Mouse (Mus musculus) left cerebral cortex, postnatal 4 days (tissue): ENCODE data around the gene Secisbp2l. TPM values are rescaled to one million over a fixed set of nuclear protein-coding genes. Genes with fewer than 3 reads are reported as not detected.

ENCODE experiments used
- DNase-seq: peaks from one replicate; pipeline ENCODE4 v3.0.0-alpha.2; 2022
- intact Hi-C: fragments of 180-260 bp; cut with DNase I; formaldehyde crosslinking; loops from one replicate; pipeline ENCODE4 v1.15.1; 2025
- total RNA-seq, 2 experiments: library from RNA; stranded (reverse); gene quantifications; 2 replicates each; pipeline ENCODE4 v1.2.3; 2021

Gene Secisbp2l
- 10 to 100 TPM; 79.1 to 79.8 TPM for total RNA-seq

- intact Hi-C loops, result no loop called here
- peak; percentile 93 for DNase-seq
Observed at GRCm38 (mm10) chr2:125782719-125783109, at the start of gene Secisbp2l. TSS of gene Secisbp2l (minus strand) at chr2:125782870.

- DNase-seq, result no peak
- intact Hi-C loops, result loop anchor here (5.0 kb wide), 1 partner anchor 63 kb away; no protein-coding TSS in a partner anchor
Observed at GRCm38 (mm10) chr2:125829924-125830323, 47.3 kb upstream of the Secisbp2l start.

GRCm38 (mm10) chr2:125827898-125828297, 45.2 kb upstream of the Secisbp2l start:
- DNase-seq, result no peak

GRCm38 (mm10) chr2:125826201-125826600, 43.5 kb upstream of the Secisbp2l start:
- intact Hi-C loops, result no loop called here
- DNase-seq, result no peak

More at GRCm38 (mm10) chr2:125827898-125828297, 45.2 kb upstream of the Secisbp2l start:
- intact Hi-C loops, result no loop called here

GRCm38 (mm10) chr2:125820397-125820796, 37.7 kb upstream of the Secisbp2l start:
- intact Hi-C loops, result no loop called here
- no peak for DNase-seq

GRCm38 (mm10) chr2:125813972-125814595, 31.4 kb upstream of the Secisbp2l start:
- no peak for DNase-seq
- intact Hi-C loops, result no loop called here

- no peak for DNase-seq
- intact Hi-C loops, result no loop called here
Observed at GRCm38 (mm10) chr2:125811332-125811731, 28.7 kb upstream of the Secisbp2l start.

- intact Hi-C loops, result no loop called here
Observed at GRCm38 (mm10) chr2:125809551-125809950, 26.9 kb upstream of the Secisbp2l start.

GRCm38 (mm10) chr2:125805826-125806225, 23.2 kb upstream of the Secisbp2l start:
- intact Hi-C loops, result no loop called here
- DNase-seq, result no peak

More at GRCm38 (mm10) chr2:125809551-125809950, 26.9 kb upstream of the Secisbp2l start:
- no peak for DNase-seq

GRCm38 (mm10) chr2:125801947-125802346, 19.3 kb upstream of the Secisbp2l start:
- no peak for DNase-seq
- intact Hi-C loops, result no loop called here

GRCm38 (mm10) chr2:125801038-125801437, 18.4 kb upstream of the Secisbp2l start:
- DNase-seq, result no peak
- intact Hi-C loops, result no loop called here

- intact Hi-C loops, result no loop called here
- peak; percentile 12 for DNase-seq
Observed at GRCm38 (mm10) chr2:125800428-125800827, 17.8 kb upstream of the Secisbp2l start.

- intact Hi-C loops, result no loop called here
- no peak for DNase-seq
Observed at GRCm38 (mm10) chr2:125797872-125798271, 15.2 kb upstream of the Secisbp2l start.

- DNase-seq, result no peak
- intact Hi-C loops, result no loop called here
Observed at GRCm38 (mm10) chr2:125795118-125795517, 12.4 kb upstream of the Secisbp2l start.

- intact Hi-C loops, result no loop called here
- DNase-seq, result no peak
Observed at GRCm38 (mm10) chr2:125794166-125794565, 11.5 kb upstream of the Secisbp2l start.

- intact Hi-C loops, result no loop called here
- DNase-seq, result peak; percentile 10
Observed at GRCm38 (mm10) chr2:125792879-125793261, 10.2 kb upstream of the Secisbp2l start.

GRCm38 (mm10) chr2:125792144-125792878, 9.6 kb upstream of the Secisbp2l start:
- intact Hi-C loops, result no loop called here
- no peak for DNase-seq

- intact Hi-C loops, result no loop called here
- no peak for DNase-seq
Observed at GRCm38 (mm10) chr2:125791485-125791885, 8.8 kb upstream of the Secisbp2l start.

- no peak for DNase-seq
- intact Hi-C loops, result no loop called here
Observed at GRCm38 (mm10) chr2:125790242-125790641, 7.6 kb upstream of the Secisbp2l start.

GRCm38 (mm10) chr2:125789265-125789664, 6.6 kb upstream of the Secisbp2l start:
- intact Hi-C loops, result no loop called here
- no peak for DNase-seq

- intact Hi-C loops, result no loop called here
- DNase-seq, result no peak
Observed at GRCm38 (mm10) chr2:125788785-125789184, 6.1 kb upstream of the Secisbp2l start.

GRCm38 (mm10) chr2:125788351-125788750, 5.7 kb upstream of the Secisbp2l start:
- intact Hi-C loops, result no loop called here
- no peak for DNase-seq
